Mouse (Mus musculus) olfactory bulb, adult 2 months (tissue): ENCODE results near the gene Kif1b.

Experiments used
- CTCF ChIP-seq: fragments of 200-500 bp; IDR thresholded peaks from 2 replicates; pipeline ENCODE4 v1.5.1; 2012; ENCODE audit warnings: low read depth, mild to moderate bottlenecking, low read length, moderate library complexity; ENCODE audit not compliant: insufficient read depth
- POLR2A ChIP-seq: fragments of 200-500 bp; IDR thresholded peaks from 2 replicates; pipeline ENCODE4 v1.6.1; 2012; ENCODE audit warnings: mild to moderate bottlenecking, low read depth, low read length, moderate library complexity; ENCODE audit not compliant: insufficient read depth

DNA sequence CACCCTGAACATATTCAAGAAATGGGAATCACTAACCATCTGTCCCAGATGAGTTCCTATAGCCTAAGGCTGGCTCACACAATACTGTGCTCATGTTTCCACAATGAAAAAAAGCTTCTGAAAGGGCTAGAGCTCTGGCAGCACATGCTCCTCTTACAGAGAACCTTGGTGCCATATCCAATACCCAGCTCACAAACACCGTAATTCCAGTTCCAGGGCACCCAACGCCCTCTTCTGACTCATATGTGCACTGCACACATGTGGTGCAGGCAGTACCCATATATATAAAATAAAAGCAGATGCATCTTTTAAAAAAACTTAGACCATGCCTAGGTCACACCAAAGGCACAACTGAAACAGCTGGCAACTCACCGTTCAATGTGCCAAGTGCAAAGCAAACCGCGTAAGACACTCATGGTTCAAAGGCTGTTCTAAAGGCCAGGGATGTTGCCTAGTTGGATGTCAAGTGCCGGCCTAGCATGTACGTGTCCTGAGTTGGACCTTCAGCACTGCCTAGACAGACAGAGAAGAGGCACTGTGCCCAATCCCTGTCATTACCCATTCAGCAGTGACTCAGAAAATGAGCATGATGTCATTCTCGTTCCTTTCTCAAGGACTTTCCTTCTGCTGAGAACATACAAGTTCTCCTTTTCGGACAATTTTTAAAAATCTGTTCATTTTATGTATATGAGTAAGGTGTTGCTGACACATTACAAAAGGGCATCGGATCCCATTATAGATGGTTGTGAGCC, 18.1 kb upstream of the Kif1b start:
- TF ChIP-seq POLR2A (no peak), CTCF (no peak)
